Mouse (Mus musculus) lung, embryonic 14.5 days (tissue): ENCODE results near the gene Cep89. TPM values are rescaled to one million over a fixed set of nuclear protein-coding genes. Genes with fewer than 3 reads are reported as not detected.

ENCODE experiments used
- ATAC-seq: fragments of 200-750 bp; cut with Nextera tagmentation; 2 replicates; pipeline ENCODE4 v1.8.0; 2017; ENCODE audit warnings: mild to moderate bottlenecking, moderate TSS enrichment, moderate library complexity; ENCODE audit not compliant: insufficient read depth
- DNase-seq: peaks from one replicate; pipeline ENCODE4 v3.0.0-alpha.2; 2015
- H3K27ac ChIP-seq: fragments of 300-500 bp; sonication (generic); 2 replicates; pipeline ENCODE4 v1.5.1; 2014; ENCODE audit warnings: low read depth, mild to moderate bottlenecking, moderate library complexity
- H3K27me3 ChIP-seq: fragments of 300-500 bp; sonication (generic); 2 replicates; pipeline ENCODE4 v1.6.1; 2014; ENCODE audit warnings: low read length, control low read depth; ENCODE audit not compliant: insufficient read depth
- H3K36me3 ChIP-seq: fragments of 300-500 bp; sonication (generic); 2 replicates; pipeline ENCODE4 v1.6.1; 2014; ENCODE audit warnings: control low read depth; ENCODE audit not compliant: insufficient read depth
- H3K4me1 ChIP-seq: fragments of 300-500 bp; sonication (generic); 2 replicates; pipeline ENCODE4 v1.6.1; 2014; ENCODE audit warnings: antibody characterized with exemption, control low read depth; ENCODE audit not compliant: insufficient read depth
- H3K4me2 ChIP-seq: fragments of 300-500 bp; sonication (generic); 2 replicates; pipeline ENCODE4 v1.6.1; 2014; ENCODE audit warnings: mild to moderate bottlenecking
- H3K4me3 ChIP-seq: fragments of 300-500 bp; sonication (generic); 2 replicates; pipeline ENCODE4 v1.5.1; 2014; ENCODE audit warnings: low read depth, low read length
- H3K9ac ChIP-seq: fragments of 300-500 bp; sonication (generic); 2 replicates; pipeline ENCODE4 v1.6.1; 2014
- H3K9me3 ChIP-seq: fragments of 300-500 bp; sonication (generic); 2 replicates; pipeline ENCODE4 v1.6.1; 2016; ENCODE audit warnings: low read depth, low read length, control low read depth
- CTCF ChIP-seq: IDR thresholded peaks from 2 replicates; pipeline ENCODE4 v1.5.1; 2016; ENCODE audit warnings: antibody characterized with exemption, low read depth
- WGBS: fragments of 180-500 bp; shearing (Covaris S2); extraction: QIAGEN DNeasy Blood & Tissue Kit; methylation state at CpG from one replicate; pipeline ENCODE4 v1.1.7; 2014; 5-methylcytosine and 5-hydroxymethylcytosine counted together
- polyA plus RNA-seq: library from polyadenylated mRNA; unstranded; fragments of >200 nt; fragmentation: Nextera tagmentation; extraction: Ambion mirVana; gene quantifications from 2 replicates; pipeline ENCODE4 v1.2.1, GENCODE M21; 2014

Gene Cep89
- 47.9 and 49.4 TPM in 2 replicates for polyA plus RNA-seq

- H3K27ac ChIP-seq: peak within 1 kb of the TSS; percentile 36; the same call in 1 of the 2 replicates
- under 1% methylated on average over 28 of the region's 28 CpGs for WGBS
These were observed at the start of gene Cep89, which contains the start of gene Faap24 for GRCm38 (mm10) chr7:35396542-35397168. Gene Cep89, plus strand, starts transcription at chr7:35397035. Gene Faap24, minus strand, starts transcription at chr7:35396836.

GRCm38 (mm10) chr7:35347918-35348700, 48.7 kb upstream of the Cep89 start:
- DNase-seq (no peak), ATAC-seq (peak; percentile 31; the same call in 1 of the 2 replicates)
- TF ChIP-seq CTCF: no peak
- H3K4me3 ChIP-seq: no peak overlapping the region
- no peaks in the 10 kb centered on the region for H3K4me1 ChIP-seq
- H3K9me3 ChIP-seq: no peaks in the 10 kb centered on the region
- no peak overlapping the region for H3K27ac ChIP-seq
- H3K27me3 ChIP-seq: no peaks in the 10 kb centered on the region
- H3K4me2 ChIP-seq: no peak overlapping the region
- H3K36me3 ChIP-seq: no peaks in the 10 kb centered on the region
- H3K9ac ChIP-seq: no peak overlapping the region
- 46% methylated on average over 18 of the region's 18 CpGs for WGBS

More at GRCm38 (mm10) chr7:35396542-35397168, at the start of gene Cep89, which contains the start of gene Faap24:
- no peaks in the 10 kb centered on the region for H3K9me3 ChIP-seq
- 0 out of 2 replicates have a peak, but pooled peaks cover 6% of the 10 kb centered on the region for H3K4me1 ChIP-seq
- H3K4me2 ChIP-seq: peak within 1 kb of the TSS; percentile 85
- no peak for TF ChIP-seq CTCF
- no peaks in the 10 kb centered on the region for H3K27me3 ChIP-seq
- peak; percentile 98 for ATAC-seq
- peak; percentile 98 for DNase-seq
- peak within 1 kb of the TSS; percentile 77 for H3K4me3 ChIP-seq
- H3K9ac ChIP-seq: peak within 1 kb of the TSS; percentile 66
- H3K36me3 ChIP-seq: peaks cover 29% of the 10 kb centered on the region

- DNase-seq: no peak
- Histone ChIP-seq H3K9me3 (no peaks in the 10 kb centered on the region), H3K36me3 (no peaks in the 10 kb centered on the region), H3K4me1 (no peaks in the 10 kb centered on the region), H3K27ac (no peak overlapping the region), H3K4me2 (no peak overlapping the region), H3K27me3 (no peaks in the 10 kb centered on the region), H3K4me3 (no peak overlapping the region), H3K9ac (no peak overlapping the region)
- no peak for ATAC-seq
- no peak for TF ChIP-seq CTCF
- 85% methylated on average over 4 of the region's 4 CpGs for whole genome bisulfite sequencing
These were observed 47.8 kb upstream of the Cep89 start for GRCm38 (mm10) chr7:35349022-35349421.

GRCm38 (mm10) chr7:35349886-35350684, 46.8 kb upstream of the Cep89 start:
- Histone ChIP-seq H3K27ac (no peak overlapping the region), H3K9ac (no peak overlapping the region), H3K36me3 (no peaks in the 10 kb centered on the region), H3K4me3 (no peak overlapping the region), H3K9me3 (no peaks in the 10 kb centered on the region), H3K4me2 (no peak overlapping the region), H3K4me1 (no peaks in the 10 kb centered on the region), H3K27me3 (no peaks in the 10 kb centered on the region)
- TF ChIP-seq CTCF: no peak
- ATAC-seq (no peak), DNase-seq (no peak)
- 73% methylated on average over 8 of the region's 8 CpGs for WGBS

- Histone ChIP-seq H3K4me2 (no peak overlapping the region), H3K9me3 (no peaks in the 10 kb centered on the region), H3K27me3 (no peaks in the 10 kb centered on the region), H3K4me3 (no peak overlapping the region), H3K9ac (no peak overlapping the region), H3K36me3 (no peaks in the 10 kb centered on the region), H3K4me1 (no peaks in the 10 kb centered on the region), H3K27ac (no peak overlapping the region)
- no peak for DNase-seq
- ATAC-seq: no peak
- TF ChIP-seq CTCF: no peak
- 76% methylated on average over 3 of the region's 3 CpGs for WGBS
These were observed 45.7 kb upstream of the Cep89 start for GRCm38 (mm10) chr7:35351155-35351554.

- no peak overlapping the region for H3K4me3 ChIP-seq
- TF ChIP-seq CTCF: no peak
- no peaks in the 10 kb centered on the region for H3K36me3 ChIP-seq
- no peak for ATAC-seq
- H3K27ac ChIP-seq: no peak overlapping the region
- DNase-seq: no peak
- no peak overlapping the region for H3K9ac ChIP-seq
- WGBS: 93% methylated on average over 15 of the region's 15 CpGs
- H3K27me3 ChIP-seq: no peaks in the 10 kb centered on the region
- no peaks in the 10 kb centered on the region for H3K4me1 ChIP-seq
- no peak overlapping the region for H3K4me2 ChIP-seq
- no peaks in the 10 kb centered on the region for H3K9me3 ChIP-seq
These were observed 43.5 kb upstream of the Cep89 start for GRCm38 (mm10) chr7:35353306-35353705.
